11 mouse cellular contexts compared by ENCODE assay signal in genomic region chr9:32816649-32817425, GRCm38 (mm10).
DNase-seq lines count a peak whose midpoint lies in the region; ATAC-seq and TF ChIP-seq lines count a peak whose summit lies in the region.
"Had no signal": no experiment of that assay in that cellular context is flagged by ENCODE, and none has a peak within 500 bp of the region (broad histone marks: within the 10 kb centered on the region; RNA-seq: fewer than 3 reads in every experiment).

No protein-coding gene starts in this region.

- no peak for TF ChIP-seq POLR2A in lung, adult 2 months (IDR thresholded peaks at IDR 0.05; ENCODE audit: borderline replicate concordance, extremely low read depth, low read depth, low read length)
- TF ChIP-seq POLR2A in kidney, adult 2 months (IDR thresholded peaks at IDR 0.05; ENCODE audit: low read depth, low read length), result no peak

- no peaks in the 10 kb centered on the region for H3K9me3 ChIP-seq in lung, embryonic 14.5 days (ENCODE audit: low read depth, low read length)
- H3K9me3 ChIP-seq: limb, embryonic 15.5 days had no signal

- no peak for ATAC-seq in lung, embryonic 14.5 days (ENCODE audit: insufficient read depth)
- ATAC-seq: inflammation-experienced regulatory T-cells, adult 6 months had no signal

- no peak overlapping the region for H3K4me2 ChIP-seq in lung, embryonic 14.5 days
- H3K4me2 ChIP-seq: limb, embryonic 15.5 days had no signal

- H3K36me3 ChIP-seq in lung, embryonic 14.5 days (ENCODE audit: insufficient read depth), result no peaks in the 10 kb centered on the region
- no peaks in the 10 kb centered on the region for H3K36me3 ChIP-seq in kidney, adult 2 months (ENCODE audit: control insufficient read depth, insufficient read depth, low read length)
- H3K36me3 ChIP-seq: limb, embryonic 15.5 days had no signal

- no peak overlapping the region for H3K9ac ChIP-seq in lung, embryonic 14.5 days
- H3K9ac ChIP-seq: limb, embryonic 15.5 days had no signal

- H3K4me3 ChIP-seq in lung, embryonic 14.5 days (ENCODE audit: low read depth, low read length), result no peak overlapping the region
- no peak overlapping the region for H3K4me3 ChIP-seq in lung, adult 2 months (replicated peaks; ENCODE audit: extremely low read depth, low read depth, low read length)
- no peak overlapping the region for H3K4me3 ChIP-seq in kidney, adult 2 months (ENCODE audit: insufficient read depth, low read depth, low read length)
- H3K4me3 ChIP-seq: limb, embryonic 15.5 days had no signal

- no peaks in the 10 kb centered on the region for H3K4me1 ChIP-seq in lung, embryonic 14.5 days (ENCODE audit: insufficient read depth)
- no peaks in the 10 kb centered on the region for H3K4me1 ChIP-seq in lung, adult 2 months (ENCODE audit: control insufficient read depth, insufficient read depth, low read length)
- 0 out of 2 replicates have a peak, but pooled peaks cover 2% of the 10 kb centered on the region for H3K4me1 ChIP-seq in kidney, adult 2 months (ENCODE audit: control insufficient read depth, insufficient read depth, low read length)
- H3K4me1 ChIP-seq: limb, embryonic 15.5 days had no signal

- TF ChIP-seq CTCF in lung, embryonic 14.5 days (IDR thresholded peaks at IDR 0.05; ENCODE audit: low read depth), result no peak
- TF ChIP-seq CTCF in lung, adult 2 months (IDR thresholded peaks at IDR 0.05; ENCODE audit: insufficient read depth, low read length), result no peak
- no peak for TF ChIP-seq CTCF in kidney, adult 2 months (conservative IDR thresholded peaks at IDR 0.05; ENCODE audit: insufficient read depth, insufficient read length, low read depth, low read length)

- WGBS in lung, embryonic 14.5 days, result 68% methylated on average over 9 of the region's 9 CpGs
- WGBS in lung, adult 2 months, result 38% methylated on average over 9 of the region's 9 CpGs
- WGBS in kidney, adult 2 months, result 48% methylated on average over 9 of the region's 9 CpGs

- H3K27ac ChIP-seq in lung, embryonic 14.5 days (ENCODE audit: low read depth), result no peak overlapping the region
- H3K27ac ChIP-seq in kidney, adult 2 months (ENCODE audit: insufficient read depth, low read depth, low read length), result peak overlapping the region; percentile 64; the same call in 1 of the 2 replicates
- H3K27ac ChIP-seq: limb, embryonic 15.5 days had no signal

- DNase-seq in lung, embryonic 14.5 days, result peak; percentile 19
- DNase-seq in lung, adult 2 months, result no peak
- peak; percentile 91 for DNase-seq in fibroblast of lung, adult 2 months (ENCODE audit: low read depth)
- DNase-seq in kidney, adult 2 months, result peak; percentile 73
- DNase-seq in testis, postnatal 10 days (ENCODE audit: low spot score), result peak; percentile 49
- DNase-seq in cerebellum, postnatal 14 days, result no peak
- no peak for DNase-seq in spleen, postnatal 36 days (ENCODE audit: low spot score in 2 of 2)
- DNase-seq in layer of hippocampus, adult 9-10 months (ENCODE audit: low spot score), result no peak

- no peaks in the 10 kb centered on the region; the same call in 1 of the 2 replicates for H3K27me3 ChIP-seq in lung, embryonic 14.5 days (ENCODE audit: insufficient read depth, low read length)
- H3K27me3 ChIP-seq in kidney, adult 2 months (replicated peaks; ENCODE audit: control insufficient read depth, insufficient read depth, low read length), result no peaks in the 10 kb centered on the region
- H3K27me3 ChIP-seq: CH12.LX; limb, embryonic 15.5 days had no signal

Comparison
In these comparisons a context has a peak if more than half of its experiments do, and no peak if none do; other contexts are left out.
1. DNase-seq: peak in lung, embryonic 14.5 days (single experiment), fibroblast of lung, adult 2 months (single experiment), kidney, adult 2 months (single experiment) and testis, postnatal 10 days (single experiment); none in lung, adult 2 months (single experiment), cerebellum, postnatal 14 days (0 of 2), spleen, postnatal 36 days (0 of 2) and layer of hippocampus, adult 9-10 months (single experiment).